Mouse (Mus musculus) central nervous system, embryonic 18 days (tissue): ENCODE measurements around the gene Pard6b. TPM values are rescaled to one million over a fixed set of nuclear protein-coding genes. Genes with fewer than 3 reads are reported as not detected.

Experiments used
- polyA plus RNA-seq: library from polyadenylated mRNA; depleted of rRNA; stranded (reverse); fragments of >200 nt; gene quantifications from 2 replicates; pipeline ENCODE4 v1.2.3, GENCODE M21; 2012; rRNA removed

The Pard6b gene
- polyA plus RNA-seq = 5.0 and 5.3 TPM in 2 replicates

DNA sequence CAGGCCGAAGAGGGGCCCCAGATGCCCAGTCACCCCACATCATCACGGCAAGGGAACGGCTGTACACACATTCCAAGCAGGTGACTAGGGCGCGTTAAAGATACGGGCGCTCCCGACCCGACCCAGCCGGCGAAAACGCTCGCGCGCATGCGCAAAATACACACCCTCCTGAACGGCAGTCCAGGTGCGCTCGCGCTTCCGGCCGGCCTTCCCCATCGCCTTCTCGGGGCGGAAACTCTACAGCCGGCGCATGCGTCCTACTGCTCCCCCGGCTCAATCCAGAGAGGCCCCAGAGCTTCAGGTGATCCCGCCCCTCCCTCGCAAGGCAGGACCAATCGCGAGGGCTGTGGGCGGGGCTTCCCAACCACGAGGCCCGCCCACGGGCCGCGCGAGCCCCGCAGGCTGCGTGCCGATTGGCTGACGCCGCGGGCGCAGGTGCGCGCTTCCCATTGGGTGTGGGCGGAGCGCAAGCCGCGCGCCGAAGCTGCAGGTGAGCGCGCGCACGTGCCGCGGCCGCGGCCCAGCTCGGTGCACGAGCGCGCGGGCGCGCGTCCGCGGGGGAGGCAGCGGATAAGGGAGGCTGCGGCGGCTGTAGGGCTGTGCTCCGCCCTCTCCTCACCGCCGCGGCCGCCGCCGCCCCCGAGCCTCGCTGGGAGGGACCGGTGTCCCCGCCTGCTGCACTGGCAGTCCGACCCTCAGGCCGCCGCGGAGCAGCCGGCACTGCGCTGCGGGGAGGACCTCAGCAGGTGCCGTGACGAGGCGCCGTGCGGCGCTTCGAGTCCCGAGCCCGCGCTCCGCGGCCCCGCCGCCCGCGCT is at the start of gene Pard6b:
Gene Pard6b (plus strand): TSS at position 574 of the 816 bp plus-strand sequence.

Other genes with a start within 250 kb of the Pard6b start
- 45.4 and 45.9 TPM in 2 replicates for gene Ptpn1, start 148.9 kb upstream of the Pard6b start, polyA plus RNA-seq
- gene Ripor3, start 70.4 kb upstream of the Pard6b start, polyA plus RNA-seq = 1.00 and 1.3 TPM in 2 replicates
- gene Adnp, start 126.1 kb downstream of the Pard6b start, polyA plus RNA-seq = 79.6 and 79.7 TPM in 2 replicates
- 23.3 and 28.3 TPM in 2 replicates for gene Gm20716, start 149.4 kb downstream of the Pard6b start, polyA plus RNA-seq
- 14.1 and 16.0 TPM in 2 replicates for gene Dpm1, start 149.6 kb downstream of the Pard6b start, polyA plus RNA-seq
- 14.6 and 16.7 TPM in 2 replicates for gene Mocs3, start 149.6 kb downstream of the Pard6b start, polyA plus RNA-seq
- 3.3 and 5.2 TPM in 2 replicates for gene Kcng1, start 200.7 kb downstream of the Pard6b start, polyA plus RNA-seq